Mouse (Mus musculus) hindbrain, postnatal 0 days (tissue): Measurements from ENCODE around the gene Xylt1. TPM values are rescaled to one million over a fixed set of nuclear protein-coding genes. Genes with fewer than 3 reads are reported as not detected.

Source experiments
- ATAC-seq: fragments of 200-750 bp; cut with Nextera tagmentation; 2 replicates; pipeline ENCODE4 v1.8.0; 2017; ENCODE audit warnings: mild to moderate bottlenecking, moderate TSS enrichment, moderate library complexity
- DNase-seq: peaks from one replicate; pipeline ENCODE4 v3.0.0-alpha.2; 2015; ENCODE audit warnings: low spot score
- H3K27ac ChIP-seq: fragments of 300-500 bp; sonication (generic); 2 replicates; pipeline ENCODE4 v1.5.1; 2014; ENCODE audit warnings: mild to moderate bottlenecking
- H3K27me3 ChIP-seq: fragments of 300-500 bp; sonication (generic); 2 replicates; pipeline ENCODE4 v1.6.1; 2014; ENCODE audit warnings: low read length, mixed read lengths; ENCODE audit not compliant: insufficient read depth
- H3K36me3 ChIP-seq: fragments of 300-500 bp; sonication (generic); 2 replicates; pipeline ENCODE4 v1.6.1; 2014; ENCODE audit warnings: low read length, mixed read lengths; ENCODE audit not compliant: insufficient read depth
- H3K4me1 ChIP-seq: fragments of 300-500 bp; sonication (generic); 2 replicates; pipeline ENCODE4 v1.6.1; 2014; ENCODE audit warnings: antibody characterized with exemption, low read length, mixed read lengths; ENCODE audit not compliant: insufficient read depth
- H3K4me2 ChIP-seq: fragments of 300-500 bp; sonication (generic); 2 replicates; pipeline ENCODE4 v1.6.1; 2014; ENCODE audit warnings: low read depth, mild to moderate bottlenecking, low read length, moderate library complexity, mixed read lengths
- H3K4me3 ChIP-seq: fragments of 300-500 bp; sonication (generic); 2 replicates; pipeline ENCODE4 v1.5.1; 2014; ENCODE audit warnings: low read length
- H3K9ac ChIP-seq: fragments of 300-500 bp; sonication (generic); replicated peaks from 2 replicates; pipeline ENCODE4 v1.6.1; 2014; ENCODE audit warnings: mild to moderate bottlenecking, low read length, moderate library complexity, mixed read lengths
- H3K9me3 ChIP-seq: fragments of 300-500 bp; sonication (generic); 2 replicates; pipeline ENCODE4 v1.6.1; 2016; ENCODE audit warnings: low read length, mixed read lengths
- CTCF ChIP-seq: IDR thresholded peaks from 2 replicates; pipeline ENCODE4 v1.5.1; 2016; ENCODE audit warnings: antibody characterized with exemption, control low read depth, low read depth
- WGBS: fragments of 180-500 bp; shearing (Covaris S2); extraction: QIAGEN DNeasy Blood & Tissue Kit; methylation state at CpG from one replicate; pipeline ENCODE4 v1.1.7; 2014; 5-methylcytosine and 5-hydroxymethylcytosine counted together
- polyA plus RNA-seq: library from polyadenylated mRNA; unstranded; fragments of >200 nt; fragmentation: Nextera tagmentation; extraction: Ambion mirVana; gene quantifications from 2 replicates; pipeline ENCODE4 v1.2.1, GENCODE M21; 2015
- total RNA-seq: library from RNA; depleted of rRNA; stranded (reverse); fragments of >200 nt; gene quantifications from 2 replicates; pipeline ENCODE4 v1.2.3, GENCODE M21; 2014

The Xylt1 gene
- total and polyA plus RNA-seq, 2 experiments from 2014 or later = 3.0 to 16.6 TPM

DNA sequence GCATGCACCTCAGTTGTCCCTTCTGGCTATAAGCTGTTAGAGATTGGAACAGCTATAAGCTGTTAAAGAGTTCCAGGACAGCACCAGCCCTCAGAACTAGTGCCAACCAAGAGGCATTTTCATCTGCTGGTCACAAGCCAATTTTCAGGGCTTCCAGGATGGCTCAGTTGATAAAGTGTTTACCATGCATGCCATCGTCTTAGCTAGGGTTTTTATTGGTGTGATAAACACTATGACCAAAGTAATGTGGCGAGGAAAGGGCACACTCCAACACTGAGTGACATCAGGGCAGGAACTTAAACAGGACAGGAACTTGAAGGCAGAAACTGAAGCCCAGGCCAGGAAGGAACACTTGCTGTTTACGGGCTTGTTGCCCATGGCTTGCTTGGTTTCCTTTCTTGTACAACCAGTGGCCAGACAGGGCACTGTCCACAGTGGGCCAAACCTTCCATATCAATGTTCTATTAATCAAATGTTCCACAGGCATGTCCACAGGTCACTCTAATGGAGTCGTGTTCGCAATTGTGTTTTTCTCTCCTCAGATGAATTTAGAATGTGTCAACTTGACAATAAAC lies 49.7 kb downstream of the Xylt1 start:
- DNase-seq (no peak), ATAC-seq (no peak)
- Histone ChIP-seq H3K9ac (no peak overlapping the region), H3K9me3 (no peaks in the 10 kb centered on the region), H3K27me3 (no peaks in the 10 kb centered on the region), H3K4me3 (no peak overlapping the region), H3K4me1 (no peaks in the 10 kb centered on the region; the same call in 1 of the 2 replicates), H3K36me3 (no peaks in the 10 kb centered on the region), H3K4me2 (no peak overlapping the region), H3K27ac (no peak overlapping the region)
- no peak for TF ChIP-seq CTCF
- 70% methylated on average over 5 of the region's 5 CpGs for WGBS

DNA sequence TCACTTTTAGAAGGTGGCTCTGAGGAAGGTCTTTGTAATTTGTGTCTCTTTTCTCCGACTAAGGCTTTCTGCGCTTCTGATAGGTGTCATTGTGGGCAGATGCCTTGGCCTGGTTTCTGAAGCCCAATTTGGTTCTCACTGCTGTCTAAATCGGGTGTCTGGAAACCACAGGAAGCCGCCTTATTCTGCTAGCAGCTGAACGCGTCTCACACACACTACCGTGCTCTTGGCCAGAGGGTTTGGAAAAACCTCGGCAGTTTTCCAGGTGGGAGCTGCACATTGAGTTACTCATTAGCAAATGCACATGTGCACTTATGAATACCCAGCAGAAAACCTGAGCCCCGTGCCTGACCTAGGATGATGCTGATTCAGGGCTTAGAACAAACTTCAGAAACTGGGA lies 52.9 kb downstream of the Xylt1 start:
- H3K4me3 ChIP-seq = no peak overlapping the region
- no peak overlapping the region for H3K9ac ChIP-seq
- no peak overlapping the region for H3K27ac ChIP-seq
- no peaks in the 10 kb centered on the region for H3K9me3 ChIP-seq
- peaks cover 12% of the 10 kb centered on the region for H3K4me1 ChIP-seq
- no peaks in the 10 kb centered on the region for H3K27me3 ChIP-seq
- DNase-seq = peak; percentile 46
- ATAC-seq = no peak
- H3K36me3 ChIP-seq = no peaks in the 10 kb centered on the region
- TF ChIP-seq CTCF = no peak
- no peak overlapping the region for H3K4me2 ChIP-seq
- WGBS = 54% methylated on average over 9 of the region's 9 CpGs

DNA sequence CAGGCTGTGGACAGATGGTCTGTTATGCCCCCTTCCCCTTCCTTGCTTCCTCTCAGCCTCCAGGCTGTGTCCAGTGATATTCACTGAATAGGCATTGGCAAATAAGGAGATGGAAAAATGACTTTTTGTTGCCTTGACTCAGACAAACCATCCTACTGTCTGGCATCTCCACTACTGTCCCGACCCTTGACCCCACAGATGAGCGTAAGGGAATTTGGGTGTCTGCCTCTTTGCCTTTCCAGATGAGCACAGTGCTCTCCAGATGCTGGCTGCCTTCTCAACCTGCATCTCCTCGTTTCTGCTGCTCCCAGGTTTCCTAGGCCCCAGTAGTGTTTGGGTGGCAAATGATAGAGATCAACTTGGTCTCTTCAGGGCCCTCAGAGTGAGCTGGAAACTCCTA lies 54.3 kb downstream of the Xylt1 start:
- H3K27ac ChIP-seq = peak overlapping the region; percentile 69
- no peak for DNase-seq
- WGBS = 83% methylated on average over 3 of the region's 3 CpGs
- no peak overlapping the region for H3K9ac ChIP-seq
- no peak overlapping the region for H3K4me2 ChIP-seq
- no peak overlapping the region for H3K4me3 ChIP-seq
- peaks cover 19% of the 10 kb centered on the region for H3K4me1 ChIP-seq
- no peaks in the 10 kb centered on the region for H3K36me3 ChIP-seq
- H3K9me3 ChIP-seq = no peaks in the 10 kb centered on the region
- H3K27me3 ChIP-seq = no peaks in the 10 kb centered on the region
- ATAC-seq = no peak
- TF ChIP-seq CTCF = no peak

DNA sequence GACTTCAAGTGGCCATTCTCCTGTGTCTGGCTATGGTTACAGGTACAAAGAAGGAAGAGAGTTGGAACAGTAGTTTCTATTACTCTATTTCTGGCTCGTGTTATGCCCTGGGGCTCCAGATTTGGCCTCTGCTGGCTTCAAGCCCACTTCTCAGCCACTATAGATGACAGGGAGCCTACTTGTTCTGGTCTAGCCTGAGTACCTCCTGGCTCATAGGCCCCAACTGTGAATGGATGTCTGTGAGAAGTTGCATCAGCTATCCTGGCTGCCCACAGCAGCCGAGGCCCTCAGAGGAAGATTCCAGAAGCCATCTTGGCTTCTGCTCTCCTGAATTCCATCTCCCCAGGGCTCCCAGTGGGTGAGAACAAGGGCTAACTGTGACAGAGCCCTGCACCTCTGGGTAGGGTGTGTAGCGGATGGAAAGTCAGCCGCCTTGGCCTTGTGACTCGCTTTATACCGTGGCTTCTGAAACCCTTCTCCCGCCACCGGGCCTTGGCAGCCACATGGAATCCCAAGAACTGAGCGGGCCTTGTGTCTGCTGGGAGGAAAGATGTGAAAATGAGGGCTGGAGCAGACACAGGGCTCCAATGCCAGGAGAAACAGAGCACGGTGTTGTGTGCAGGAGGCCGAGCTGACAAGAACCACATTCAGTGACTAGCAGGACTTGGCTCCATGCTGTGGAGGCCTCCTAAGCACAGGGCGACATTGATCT lies 55.1 kb downstream of the Xylt1 start:
- H3K4me1 ChIP-seq = peaks cover 19% of the 10 kb centered on the region
- ATAC-seq = peak; percentile 88
- H3K4me2 ChIP-seq = no peak overlapping the region
- no peaks in the 10 kb centered on the region for H3K36me3 ChIP-seq
- 67% methylated on average over 12 of the region's 12 CpGs for WGBS
- DNase-seq = peak; percentile 63
- no peak for TF ChIP-seq CTCF
- no peaks in the 10 kb centered on the region for H3K27me3 ChIP-seq
- no peaks in the 10 kb centered on the region for H3K9me3 ChIP-seq
- no peak overlapping the region for H3K9ac ChIP-seq
- no peak overlapping the region for H3K4me3 ChIP-seq
- peak overlapping the region; percentile 69 for H3K27ac ChIP-seq

DNA sequence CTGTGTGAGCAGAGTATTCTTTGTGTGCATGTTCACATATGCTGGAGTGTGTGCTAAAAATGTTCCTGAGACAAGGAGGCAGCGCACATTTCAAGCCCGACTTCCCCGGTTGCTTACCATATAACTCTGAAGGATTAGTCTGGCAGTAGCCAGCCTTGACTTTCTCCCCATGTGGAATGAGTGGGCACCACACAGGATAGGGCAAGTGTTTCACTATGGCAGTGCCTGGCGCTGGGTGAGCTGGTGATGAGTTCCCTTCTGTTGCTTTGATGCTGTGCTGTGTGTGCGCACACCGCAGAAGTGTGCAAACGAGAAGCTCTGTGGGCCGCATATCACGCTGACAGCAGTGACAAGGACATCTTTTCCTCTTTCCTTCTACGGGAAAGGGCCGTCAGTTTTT lies 56.1 kb downstream of the Xylt1 start:
- H3K9ac ChIP-seq = no peak overlapping the region
- no peak overlapping the region for H3K4me2 ChIP-seq
- no peak for TF ChIP-seq CTCF
- WGBS = 76% methylated on average over 11 of the region's 11 CpGs
- no peak for ATAC-seq
- no peaks in the 10 kb centered on the region for H3K27me3 ChIP-seq
- no peaks in the 10 kb centered on the region for H3K36me3 ChIP-seq
- no peaks in the 10 kb centered on the region for H3K9me3 ChIP-seq
- peaks cover 19% of the 10 kb centered on the region for H3K4me1 ChIP-seq
- no peak for DNase-seq
- H3K27ac ChIP-seq = peak overlapping the region; percentile 69
- no peak overlapping the region for H3K4me3 ChIP-seq

DNA sequence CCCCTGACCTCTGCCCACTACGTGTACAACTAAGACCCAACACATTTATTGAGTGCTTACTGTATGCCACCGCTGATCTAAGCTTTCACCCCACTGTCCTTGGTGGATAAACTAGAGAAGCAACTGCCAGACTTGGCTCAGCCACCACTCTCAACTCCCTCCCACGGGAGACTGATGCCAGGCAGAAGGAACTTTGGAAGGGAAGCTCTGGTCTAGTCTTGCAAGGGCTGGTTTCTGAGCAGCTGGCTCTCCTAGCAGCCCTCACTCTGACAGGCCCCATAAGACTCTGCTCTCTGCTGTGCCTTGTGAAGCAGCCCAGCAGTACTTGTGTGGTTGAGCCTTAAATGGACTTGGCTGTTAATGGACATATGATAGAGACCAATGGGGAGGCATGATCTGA lies 60.2 kb downstream of the Xylt1 start:
- H3K36me3 ChIP-seq = no peaks in the 10 kb centered on the region
- H3K27me3 ChIP-seq = no peaks in the 10 kb centered on the region
- H3K4me2 ChIP-seq = no peak overlapping the region
- H3K9ac ChIP-seq = no peak overlapping the region
- no peak overlapping the region for H3K27ac ChIP-seq
- 69% methylated on average over 3 of the region's 3 CpGs for WGBS
- H3K4me3 ChIP-seq = no peak overlapping the region
- ATAC-seq (no peak), DNase-seq (no peak)
- H3K9me3 ChIP-seq = no peaks in the 10 kb centered on the region
- no peak for TF ChIP-seq CTCF
- H3K4me1 ChIP-seq = peaks cover 19% of the 10 kb centered on the region

DNA sequence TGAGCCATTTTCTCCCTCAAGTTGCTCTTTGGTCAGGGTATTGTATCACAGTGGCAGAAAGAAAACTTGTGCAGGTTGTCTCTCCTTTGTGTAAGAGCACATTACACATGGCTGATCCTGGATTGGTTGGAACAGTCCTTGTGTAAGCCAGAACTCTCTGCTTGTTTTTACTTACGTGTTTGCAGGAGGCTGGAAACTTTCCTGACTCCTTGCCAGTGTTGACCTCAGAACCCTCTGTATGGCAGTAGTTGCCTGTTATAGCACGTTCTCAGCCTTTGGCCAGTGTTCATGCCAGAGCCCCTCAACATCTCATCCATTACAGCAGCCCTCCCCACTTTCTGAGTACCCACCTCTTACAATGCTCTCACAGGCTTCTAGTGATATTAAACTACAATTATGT lies 61.9 kb downstream of the Xylt1 start:
- no peak for TF ChIP-seq CTCF
- Histone ChIP-seq H3K9me3 (no peaks in the 10 kb centered on the region), H3K27me3 (no peaks in the 10 kb centered on the region), H3K4me1 (0 out of 2 replicates have a peak, but pooled peaks cover 7% of the 10 kb centered on the region), H3K4me2 (no peak overlapping the region), H3K36me3 (no peaks in the 10 kb centered on the region), H3K9ac (no peak overlapping the region), H3K4me3 (no peak overlapping the region), H3K27ac (no peak overlapping the region)
- 67% methylated on average over 2 of the region's 2 CpGs for WGBS
- ATAC-seq = no peak
- no peak for DNase-seq
